Comparison of ENCODE assay signal across 19 mouse cellular contexts in genomic region chr11:67679300-67679699, GRCm38 (mm10). TPM values are rescaled to one million over a fixed set of nuclear protein-coding genes. Genes with fewer than 3 reads are reported as not detected.
"Had no signal": no experiment of that assay in that cellular context is flagged by ENCODE, and none has a peak within 500 bp of the region (broad histone marks: within the 10 kb centered on the region; RNA-seq: fewer than 3 reads in every experiment).

No protein-coding gene starts in this region.

- H3K27ac ChIP-seq: midbrain, embryonic 10.5 days; midbrain, embryonic 13.5 days; neural tube, embryonic 13.5 days; neural tube, embryonic 15.5 days had no signal

- H3K4me3 ChIP-seq: midbrain, embryonic 10.5 days; midbrain, embryonic 13.5 days; myocyte; neural tube, embryonic 13.5 days; neural tube, embryonic 15.5 days had no signal

- DNase-seq: lung, adult 18-20 months; lung, embryonic 14.5 days; lung, postnatal 10 days; lung, postnatal 4 days; retina, postnatal 1 day; right cerebral cortex, postnatal 25 days; right cerebral cortex, postnatal 4 days; spleen, adult 18-20 months; thymus, adult 18-20 months; thymus, postnatal 14 days; thymus, postnatal 4 days had no signal

- ATAC-seq: midbrain, embryonic 13.5 days; midbrain, embryonic 16.5 days had no signal

RNA-seq across cellular contexts. Expression of gene Rcvrn, which starts 15.8 kb away (rescaled TPM):
- total RNA-seq: megakaryocyte, adult 5-6 weeks; megakaryocyte-erythroid progenitor cell, adult 5-6 weeks had no signal
